Mouse (Mus musculus) embryonic facial prominence, embryonic 11.5 days (tissue): ENCODE results near the gene Sema3d. TPM values are rescaled to one million over a fixed set of nuclear protein-coding genes. Genes with fewer than 3 reads are reported as not detected.

Source experiments
- ATAC-seq: fragments of 200-750 bp; cut with Nextera tagmentation; replicated peaks from 2 replicates; pipeline ENCODE4 v1.8.0; 2017; ENCODE audit warnings: low read depth; ENCODE audit not compliant: insufficient number of reproducible peaks, low FRiP score, low TSS enrichment
- DNase-seq: peaks from one replicate; pipeline ENCODE4 v3.0.0-alpha.2; 2015; ENCODE audit warnings: low spot score
- H3K27ac ChIP-seq: fragments of 300-500 bp; sonication (generic); replicated peaks from 2 replicates; pipeline ENCODE4 v1.5.1; 2014; ENCODE audit warnings: mild to moderate bottlenecking, low read depth, low read length, control low read depth
- H3K27me3 ChIP-seq: fragments of 300-500 bp; sonication (generic); 2 replicates; pipeline ENCODE4 v1.6.1; 2014; ENCODE audit warnings: mild to moderate bottlenecking, low read length, moderate library complexity, mixed read lengths; ENCODE audit not compliant: control insufficient read depth, insufficient read depth
- H3K36me3 ChIP-seq: fragments of 300-500 bp; sonication (generic); replicated peaks from 2 replicates; pipeline ENCODE4 v1.6.1; 2014; ENCODE audit warnings: low read depth, mild to moderate bottlenecking, low read length, moderate library complexity, mixed read lengths; ENCODE audit not compliant: control insufficient read depth, insufficient read depth
- H3K4me1 ChIP-seq: fragments of 300-500 bp; sonication (generic); 2 replicates; pipeline ENCODE4 v1.6.1; 2014; ENCODE audit warnings: low read length, mixed read lengths; ENCODE audit not compliant: control insufficient read depth, insufficient read depth
- H3K4me2 ChIP-seq: fragments of 300-500 bp; sonication (generic); 2 replicates; pipeline ENCODE4 v1.6.1; 2014; ENCODE audit warnings: low read depth, mild to moderate bottlenecking, control low read depth, low read length, moderate library complexity
- H3K4me3 ChIP-seq: fragments of 300-500 bp; sonication (generic); 2 replicates; pipeline ENCODE4 v1.5.1; 2014; ENCODE audit warnings: low read depth, low read length, control low read depth
- H3K9ac ChIP-seq: fragments of 300-500 bp; sonication (generic); replicated peaks from 2 replicates; pipeline ENCODE4 v1.6.1; 2014; ENCODE audit warnings: mild to moderate bottlenecking, control low read depth, low read length
- H3K9me3 ChIP-seq: fragments of 300-500 bp; sonication (generic); replicated peaks from 2 replicates; pipeline ENCODE4 v1.6.1; 2016; ENCODE audit warnings: mild to moderate bottlenecking, low read length, inconsistent platforms, mixed read lengths; ENCODE audit not compliant: control insufficient read depth
- WGBS: fragments of 180-500 bp; shearing (Covaris S2); extraction: QIAGEN DNeasy Blood & Tissue Kit; methylation state at CpG from one replicate; pipeline ENCODE4 v1.1.7; 2014; 5-methylcytosine and 5-hydroxymethylcytosine counted together
- polyA plus RNA-seq: library from polyadenylated mRNA; unstranded; fragments of >200 nt; fragmentation: Nextera tagmentation; extraction: Ambion mirVana; gene quantifications from 2 replicates; pipeline ENCODE4 v1.2.1, GENCODE M21; 2014

Sema3d gene
- polyA plus RNA-seq, 1 experiment from 2014 or later = 9.6 TPM

DNA sequence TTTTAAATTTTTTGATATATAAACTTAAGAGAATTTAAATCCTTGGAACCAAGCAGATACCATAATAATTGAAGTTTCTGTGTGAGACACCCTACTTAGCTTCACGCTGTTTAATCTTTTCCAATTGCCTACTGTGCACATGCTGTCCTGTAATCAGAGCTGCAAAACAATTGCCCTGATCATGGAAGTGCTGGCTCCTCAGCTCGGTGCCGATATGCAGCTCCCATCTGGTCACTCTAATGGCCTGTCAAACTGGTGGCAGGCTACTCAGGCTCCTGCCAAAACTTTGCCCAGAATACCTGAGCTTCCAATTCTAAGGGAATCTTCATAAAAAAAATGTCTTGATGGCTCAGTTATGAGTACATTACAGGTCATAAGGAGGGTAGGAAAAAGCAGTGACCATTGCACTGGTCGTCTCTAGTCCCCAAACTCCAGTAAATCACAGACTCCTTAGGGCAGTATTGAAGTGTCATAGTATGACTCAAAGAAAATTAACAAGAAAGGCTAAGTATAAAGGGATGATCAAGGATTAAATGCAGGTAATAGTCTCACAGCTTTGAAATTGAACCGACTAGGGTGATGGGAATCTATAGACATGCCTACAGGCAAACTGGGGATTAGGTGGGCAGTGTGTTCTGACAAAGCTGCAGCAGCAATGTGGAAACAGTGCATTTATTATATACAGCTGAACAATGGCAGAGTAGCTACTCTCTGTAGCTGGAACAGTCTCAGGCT, 91.9 kb downstream of the Sema3d start:
- no peak overlapping the region for H3K27ac ChIP-seq
- H3K4me2 ChIP-seq = no peak overlapping the region
- H3K9me3 ChIP-seq = no peaks in the 10 kb centered on the region
- no peaks in the 10 kb centered on the region for H3K4me1 ChIP-seq
- no peaks in the 10 kb centered on the region for H3K27me3 ChIP-seq
- no peaks in the 10 kb centered on the region for H3K36me3 ChIP-seq
- 51% methylated on average over 5 of the region's 5 CpGs for WGBS
- ATAC-seq = peak; percentile 39
- DNase-seq = no peak
- H3K9ac ChIP-seq = no peak overlapping the region
- no peak overlapping the region for H3K4me3 ChIP-seq

DNA sequence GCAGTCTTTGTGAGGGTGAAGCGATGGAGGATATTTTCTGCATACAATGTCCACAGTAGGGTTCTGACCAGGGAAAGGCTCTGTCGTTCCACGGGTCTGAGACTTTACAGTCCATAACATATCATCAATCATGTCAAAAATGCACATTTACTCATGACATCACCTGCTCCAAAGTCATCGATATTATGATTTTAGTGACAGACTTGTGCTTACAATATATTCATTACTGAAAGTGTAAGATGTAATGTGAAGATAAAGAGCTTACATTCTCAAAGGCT, 92.4 kb downstream of the Sema3d start:
- Histone ChIP-seq H3K4me1 (no peaks in the 10 kb centered on the region), H3K4me3 (no peak overlapping the region), H3K36me3 (no peaks in the 10 kb centered on the region), H3K27me3 (no peaks in the 10 kb centered on the region), H3K4me2 (no peak overlapping the region), H3K9me3 (no peaks in the 10 kb centered on the region), H3K27ac (no peak overlapping the region), H3K9ac (no peak overlapping the region)
- DNase-seq = no peak
- WGBS = 82% methylated on average over 4 of the region's 4 CpGs
- ATAC-seq = no peak

DNA sequence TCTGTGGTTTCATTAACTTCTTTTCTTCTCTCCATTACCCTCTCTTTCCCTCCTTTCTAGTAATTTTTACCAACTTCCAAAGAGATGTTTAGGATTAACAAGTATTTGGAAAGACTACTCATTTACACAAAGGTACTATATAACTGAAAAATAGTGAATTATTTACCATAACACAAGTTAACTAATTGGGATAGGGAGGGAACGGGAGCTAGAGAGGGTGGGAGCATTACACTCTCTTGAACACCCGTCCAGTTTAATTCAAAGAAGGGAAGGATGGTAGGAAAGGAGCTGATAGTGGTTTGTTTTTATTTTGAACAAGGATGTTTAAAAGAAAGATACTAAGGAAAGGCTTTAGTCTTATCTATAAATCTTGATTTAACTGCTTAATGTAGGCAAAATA, 104.7 kb downstream of the Sema3d start:
- Histone ChIP-seq H3K27ac (no peak overlapping the region), H3K36me3 (no peaks in the 10 kb centered on the region), H3K4me2 (no peak overlapping the region), H3K9ac (no peak overlapping the region), H3K27me3 (no peaks in the 10 kb centered on the region), H3K9me3 (no peaks in the 10 kb centered on the region), H3K4me1 (no peaks in the 10 kb centered on the region), H3K4me3 (no peak overlapping the region)
- WGBS = 73% methylated on average over 2 of the region's 2 CpGs
- DNase-seq (no peak), ATAC-seq (no peak)

DNA sequence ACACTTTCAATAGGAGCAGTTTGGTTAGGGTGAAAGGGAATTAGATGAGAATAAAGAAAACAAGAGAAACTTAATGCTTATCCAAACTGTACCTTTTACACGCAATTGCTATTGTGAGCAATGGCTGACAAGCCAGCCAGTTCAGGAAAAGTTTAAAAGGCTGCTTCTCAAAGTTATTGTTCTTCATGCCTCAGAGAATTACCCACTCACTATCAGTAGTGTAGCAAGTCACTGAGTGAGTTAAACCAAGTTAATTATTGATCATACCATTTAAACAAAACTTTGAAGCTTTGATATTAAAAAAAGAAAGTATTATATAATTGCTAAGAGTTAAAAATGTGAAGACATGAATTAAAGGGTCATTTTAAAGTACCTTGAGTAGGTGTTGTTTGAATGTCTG, 108.5 kb downstream of the Sema3d start:
- 71% methylated on average over 1 of the region's 1 CpGs for WGBS
- no peaks in the 10 kb centered on the region for H3K9me3 ChIP-seq
- no peaks in the 10 kb centered on the region for H3K4me1 ChIP-seq
- no peak overlapping the region for H3K4me2 ChIP-seq
- no peaks in the 10 kb centered on the region for H3K36me3 ChIP-seq
- H3K27me3 ChIP-seq = no peaks in the 10 kb centered on the region
- H3K4me3 ChIP-seq = no peak overlapping the region
- DNase-seq = no peak
- no peak overlapping the region for H3K27ac ChIP-seq
- no peak overlapping the region for H3K9ac ChIP-seq
- no peak for ATAC-seq

DNA sequence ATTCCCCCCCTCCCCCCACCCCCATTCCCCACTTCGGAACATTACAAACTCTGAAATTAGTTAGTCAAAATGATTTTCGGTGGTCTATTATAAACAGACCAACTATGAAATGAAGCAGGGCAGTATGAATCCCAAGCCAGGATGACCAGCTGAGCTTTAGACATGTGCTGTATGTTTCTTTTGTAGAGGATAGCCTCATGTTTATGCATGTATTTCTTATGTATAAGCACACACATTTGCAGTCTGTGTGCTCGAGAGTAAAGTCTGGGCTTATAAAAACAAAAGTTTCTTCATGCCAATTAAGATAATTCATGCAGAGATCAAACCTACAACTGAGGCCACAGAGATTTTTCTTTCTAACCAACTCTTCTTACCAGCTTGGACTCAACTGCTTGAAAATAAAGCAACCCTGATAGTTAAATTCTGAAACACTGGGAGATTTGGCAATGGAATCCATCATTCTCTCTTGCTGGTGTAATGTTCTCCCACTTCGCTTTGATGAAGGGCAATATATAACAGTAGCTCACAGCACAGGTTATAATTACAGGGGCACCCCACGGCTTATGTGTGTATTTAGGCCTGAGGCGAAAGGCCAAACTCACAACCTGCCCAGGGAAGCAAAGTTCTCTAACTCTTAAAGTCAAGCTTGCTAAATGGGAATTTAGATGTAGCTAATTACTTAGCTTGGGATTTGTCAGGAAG, 115.2 kb downstream of the Sema3d start:
- H3K4me1 ChIP-seq = no peaks in the 10 kb centered on the region
- H3K36me3 ChIP-seq = no peaks in the 10 kb centered on the region
- WGBS = 65% methylated on average over 6 of the region's 6 CpGs
- no peaks in the 10 kb centered on the region for H3K9me3 ChIP-seq
- no peak overlapping the region for H3K27ac ChIP-seq
- DNase-seq = no peak
- H3K27me3 ChIP-seq = no peaks in the 10 kb centered on the region
- H3K9ac ChIP-seq = no peak overlapping the region
- no peak overlapping the region for H3K4me3 ChIP-seq
- no peak overlapping the region for H3K4me2 ChIP-seq
- ATAC-seq = no peak

DNA sequence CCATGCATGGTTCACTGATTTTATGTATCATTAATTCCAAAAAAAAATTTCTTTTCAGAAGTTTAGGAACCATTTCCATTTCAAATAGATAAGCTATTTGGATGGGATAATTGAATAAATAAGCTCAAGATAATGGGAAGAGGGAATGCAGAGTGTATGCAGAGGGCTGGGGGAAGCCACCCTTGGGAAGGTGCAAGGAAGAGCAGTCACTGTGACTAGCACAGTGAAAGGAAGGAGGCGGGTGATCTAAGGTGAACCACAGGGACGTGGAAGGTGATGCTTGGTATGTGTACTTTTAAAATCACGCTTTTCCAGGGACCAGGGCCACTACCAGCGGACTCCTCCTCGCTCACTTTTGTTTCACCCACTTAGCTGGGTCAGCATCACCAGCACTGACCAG, 115.9 kb downstream of the Sema3d start:
- 86% methylated on average over 5 of the region's 5 CpGs for WGBS
- H3K9ac ChIP-seq = no peak overlapping the region
- no peak overlapping the region for H3K4me2 ChIP-seq
- no peak overlapping the region for H3K27ac ChIP-seq
- H3K27me3 ChIP-seq = no peaks in the 10 kb centered on the region
- ATAC-seq (no peak), DNase-seq (no peak)
- no peaks in the 10 kb centered on the region for H3K4me1 ChIP-seq
- H3K4me3 ChIP-seq = no peak overlapping the region
- no peaks in the 10 kb centered on the region for H3K36me3 ChIP-seq
- no peaks in the 10 kb centered on the region for H3K9me3 ChIP-seq

DNA sequence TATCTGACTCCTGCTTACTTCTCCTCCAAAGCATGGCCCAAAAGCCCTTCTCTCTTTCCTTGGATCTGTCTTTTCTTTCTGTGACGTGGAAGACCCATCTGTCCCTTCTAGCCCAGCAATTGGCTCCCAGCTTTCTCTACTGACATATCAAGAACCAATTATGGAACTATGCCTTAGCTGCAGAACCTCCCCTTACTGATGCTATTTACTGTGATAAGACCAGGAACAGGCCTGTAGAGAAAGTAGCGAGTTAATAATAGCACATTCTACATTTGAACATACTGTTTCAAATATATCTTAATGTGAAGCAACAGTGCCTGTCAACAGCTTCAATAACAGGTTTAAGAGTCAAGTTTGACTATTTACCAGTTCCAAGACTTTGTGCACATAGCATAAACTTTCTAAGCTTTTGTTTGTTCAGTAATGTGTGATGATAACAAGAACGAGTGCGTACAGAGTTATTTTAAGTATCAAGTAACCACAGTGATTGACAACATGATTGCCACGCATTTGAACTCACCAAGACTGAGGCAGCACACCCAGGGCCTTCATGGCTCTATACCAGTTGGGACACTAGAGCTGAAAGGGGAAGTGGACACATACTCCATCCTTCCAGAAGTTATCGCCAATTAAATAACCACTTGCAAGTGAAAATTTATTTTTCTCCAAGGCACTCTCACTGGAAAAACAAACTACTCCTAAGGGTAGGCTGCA, 116.8 kb downstream of the Sema3d start:
- no peak overlapping the region for H3K9ac ChIP-seq
- ATAC-seq (no peak), DNase-seq (no peak)
- no peaks in the 10 kb centered on the region for H3K27me3 ChIP-seq
- H3K9me3 ChIP-seq = no peaks in the 10 kb centered on the region
- no peaks in the 10 kb centered on the region for H3K36me3 ChIP-seq
- no peak overlapping the region for H3K4me3 ChIP-seq
- no peak overlapping the region for H3K4me2 ChIP-seq
- H3K27ac ChIP-seq = no peak overlapping the region
- 65% methylated on average over 6 of the region's 6 CpGs for WGBS
- no peaks in the 10 kb centered on the region for H3K4me1 ChIP-seq

DNA sequence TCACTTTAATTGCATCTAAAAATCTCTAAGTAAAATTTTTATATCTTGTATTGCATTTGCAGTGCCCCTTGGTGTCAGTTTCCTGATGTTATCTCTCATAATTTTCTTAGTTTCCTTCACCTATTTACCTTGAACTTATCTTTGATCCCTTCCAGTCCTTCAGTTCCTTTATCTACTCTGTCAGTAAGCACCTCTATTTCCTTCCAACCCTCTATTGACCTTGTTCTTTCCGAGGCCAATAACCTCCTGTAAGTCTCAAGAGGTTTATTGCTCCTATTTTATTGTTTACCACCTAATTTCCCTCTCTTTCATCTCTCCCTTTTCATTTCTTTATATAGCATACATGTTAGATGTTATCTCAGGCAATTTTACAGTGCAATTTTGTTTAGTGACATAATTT, 129.3 kb downstream of the Sema3d start:
- 26% methylated on average over 1 of the region's 1 CpGs for WGBS
- ATAC-seq = no peak
- H3K27ac ChIP-seq = no peak overlapping the region

More for the DNA sequence above, 129.3 kb downstream of the Sema3d start:
- no peak overlapping the region for H3K4me2 ChIP-seq
- H3K36me3 ChIP-seq = no peaks in the 10 kb centered on the region
- H3K9me3 ChIP-seq = no peaks in the 10 kb centered on the region
- H3K4me1 ChIP-seq = no peaks in the 10 kb centered on the region
- H3K4me3 ChIP-seq = no peak overlapping the region
- DNase-seq = no peak
- H3K9ac ChIP-seq = no peak overlapping the region
- no peaks in the 10 kb centered on the region for H3K27me3 ChIP-seq
